Mouse (Mus musculus): ENCODE measurements around the gene Dgkb.

Gene Dgkb

DNA sequence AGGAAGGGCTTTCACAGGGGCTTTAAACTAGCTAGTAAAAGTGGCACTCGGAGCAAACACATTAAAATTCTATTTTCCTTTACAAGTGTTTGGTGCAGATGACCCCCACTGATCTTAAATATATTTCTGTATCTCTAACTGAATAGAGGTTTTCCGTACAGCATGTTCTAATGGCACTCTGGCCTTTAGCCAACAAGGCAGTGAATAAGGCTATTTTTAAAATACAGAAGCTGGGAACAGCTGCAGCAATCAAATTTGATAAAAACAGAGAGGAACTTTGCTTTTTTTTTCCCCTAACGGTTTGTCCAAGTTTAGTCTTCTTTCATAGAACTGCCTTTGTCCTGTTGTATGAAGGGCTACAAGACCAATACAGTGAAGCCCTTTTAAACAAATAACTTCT is 776.5 kb downstream of the Dgkb start:
- DNase-seq (ENCODE audit: low spot score in 2 of 2) = no peak

DNA sequence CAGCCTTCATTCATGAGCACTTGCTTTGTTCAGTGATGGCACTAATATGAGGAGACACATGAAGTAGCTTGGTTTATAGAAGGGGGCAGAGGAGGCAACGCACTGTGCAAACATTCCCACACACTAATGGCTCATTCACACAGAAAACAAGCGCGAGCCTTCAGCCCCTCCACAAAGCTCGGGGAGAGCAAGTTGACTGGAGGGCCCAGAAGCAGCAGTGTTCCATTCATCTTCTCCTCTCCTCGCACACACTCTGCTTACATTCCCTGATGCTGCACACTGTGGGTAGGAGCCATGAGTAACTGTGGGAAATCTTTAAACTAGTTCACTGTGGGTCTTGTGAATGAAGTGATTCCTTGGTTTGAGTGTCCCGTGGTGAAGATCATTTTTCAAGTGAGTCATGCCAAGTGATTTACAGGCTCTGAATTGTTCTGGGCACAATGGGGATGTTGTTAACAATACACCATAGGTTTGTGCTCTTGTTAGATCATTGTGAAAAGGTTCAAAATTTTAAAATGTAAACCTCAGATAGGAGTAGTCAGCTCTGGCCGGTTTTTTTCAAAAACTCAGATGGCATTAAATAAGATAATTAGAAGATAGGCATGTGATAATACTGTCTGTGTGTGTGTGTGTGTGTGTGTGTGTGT is 779.0 kb downstream of the Dgkb start:
- no peak for DNase-seq (ENCODE audit: low spot score in 2 of 2)

- no peak for DNase-seq (ENCODE audit: low spot score in 2 of 2)
Measured at GRCm38 (mm10) chr12:38598096-38598495, 780.6 kb downstream of the Dgkb start.

DNA sequence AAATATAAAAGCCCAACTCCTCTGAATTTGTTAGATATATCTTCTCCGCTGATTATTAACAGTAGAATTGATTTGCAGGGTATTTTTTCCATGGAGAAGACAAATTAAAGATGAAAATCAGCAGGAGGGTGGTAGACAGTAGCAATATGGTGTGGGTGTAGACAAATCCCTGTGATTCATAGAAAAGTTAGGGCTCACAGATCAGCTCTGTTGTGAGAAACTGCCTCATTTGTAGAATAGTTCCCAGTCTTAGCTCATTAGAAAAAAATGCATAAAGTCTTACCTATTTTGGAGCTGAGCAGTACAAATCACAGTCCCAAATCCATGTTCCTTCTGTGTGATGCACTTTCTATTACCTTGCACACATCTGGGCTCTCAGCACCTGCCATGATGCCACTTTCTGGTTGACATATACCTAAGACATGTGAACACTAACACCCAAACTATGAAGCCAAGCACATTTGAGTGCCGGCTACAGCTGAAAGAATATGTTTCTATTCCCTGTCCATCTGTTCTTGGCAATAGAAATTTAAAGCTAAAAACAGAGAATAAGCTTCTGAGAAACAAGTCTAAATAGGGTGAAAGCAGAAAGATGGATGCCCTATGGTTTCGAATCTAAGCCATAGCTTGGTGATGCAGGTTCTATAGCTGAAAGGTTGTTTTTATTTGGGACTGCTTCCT is 782.8 kb downstream of the Dgkb start:
- DNase-seq (ENCODE audit: low spot score in 2 of 2) = no peak

GRCm38 (mm10) chr12:38608104-38608503 is 790.6 kb downstream of the Dgkb start:
- no peak for DNase-seq (ENCODE audit: low spot score in 2 of 2)

DNA sequence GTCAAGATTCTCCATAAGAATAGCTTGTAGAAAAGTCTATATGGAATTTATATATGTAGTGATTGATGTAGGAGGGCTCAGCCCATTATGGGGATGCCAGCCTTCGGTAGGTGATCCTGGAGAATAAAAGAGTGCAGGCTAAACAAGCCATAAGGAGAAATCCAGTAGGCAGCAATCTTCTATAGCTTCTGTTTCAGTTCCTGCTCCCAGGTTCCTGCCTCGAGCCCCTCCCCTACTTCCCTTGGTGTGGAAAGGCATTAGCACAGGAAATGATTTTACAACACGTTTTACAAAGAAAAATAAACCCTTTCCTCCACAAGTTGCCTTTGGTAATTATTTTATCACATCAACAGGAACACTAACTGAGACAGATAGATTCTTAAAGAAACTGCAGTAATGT is 850.7 kb downstream of the Dgkb start:
- no peak for DNase-seq (ENCODE audit: low spot score in 2 of 2)
